Mouse (Mus musculus) MEL (cell line): ENCODE results near the gene Bud31. TPM values are rescaled to one million over a fixed set of nuclear protein-coding genes. Genes with fewer than 3 reads are reported as not detected.
A peak's percentile ranks its signal among the peaks of the same experiment; 100 is the strongest.

ENCODE experiments used
- DNase-seq: peaks from one replicate; pipeline ENCODE4 v3.0.0; 2011; ENCODE audit warnings: low read depth, low spot score
- H3K27ac ChIP-seq: 2 replicates; pipeline ENCODE4 v1.5.1; 2012; ENCODE audit warnings: low read depth, mild to moderate bottlenecking, control low read depth, low read length, moderate library complexity; ENCODE audit not compliant: control insufficient read depth
- H3K27me3 ChIP-seq, 2 experiments: fragments of 150-350 bp in 1 of 2; sonication (generic) in 1 of 2; 2 replicates each; pipeline ENCODE4 v1.6.1; 2012; ENCODE audit warnings: low read length in 2 of 2, mild to moderate bottlenecking in 2 of 2, improper control_type of control experiment in 1 of 2, moderate library complexity in 1 of 2; ENCODE audit not compliant: insufficient read depth in 2 of 2, control insufficient read depth in 1 of 2
- H3K36me3 ChIP-seq, 2 experiments: 2 replicates each; pipeline ENCODE4 v1.6.1; 2012 to 2014; ENCODE audit warnings: low read length in 2 of 2, improper control_type of control experiment in 1 of 2, inconsistent platforms in 1 of 2, mild to moderate bottlenecking in 1 of 2; ENCODE audit not compliant: insufficient read depth in 2 of 2, control insufficient read depth in 1 of 2
- H3K4me1 ChIP-seq, 2 experiments: fragments of 150-350 bp in 1 of 2; sonication (generic) in 1 of 2; 2 replicates each; pipeline ENCODE4 v1.6.1; 2012; ENCODE audit warnings: low read length in 2 of 2, improper control_type of control experiment in 1 of 2, mild to moderate bottlenecking in 1 of 2; ENCODE audit not compliant: insufficient read depth in 2 of 2, control insufficient read depth in 1 of 2
- H3K4me3 ChIP-seq, 2 experiments: fragments of 150-350 bp in 1 of 2; sonication (generic) in 1 of 2; 2 replicates each; pipeline ENCODE4 v1.5.1; 2012; ENCODE audit warnings: low read depth in 2 of 2, low read length in 2 of 2, mild to moderate bottlenecking in 2 of 2, moderate library complexity in 2 of 2, control low read depth in 1 of 2, improper control_type of control experiment in 1 of 2; ENCODE audit not compliant: control insufficient read depth in 1 of 2, insufficient read depth in 1 of 2
- H3K79me2 ChIP-seq: 2 replicates; pipeline ENCODE4 v1.6.1; 2012; ENCODE audit warnings: mild to moderate bottlenecking, low read length, moderate library complexity; ENCODE audit not compliant: control insufficient read depth, poor library complexity, insufficient read depth
- H3K9ac ChIP-seq: 2 replicates; pipeline ENCODE4 v1.6.1; 2012; ENCODE audit warnings: low read depth, mild to moderate bottlenecking, control low read depth, low read length, moderate library complexity; ENCODE audit not compliant: control insufficient read depth, poor library complexity, severe bottlenecking
- H3K9me3 ChIP-seq: fragments of 150-350 bp; sonication (generic); replicated peaks from 2 replicates; pipeline ENCODE4 v1.6.1; 2012; ENCODE audit warnings: mild to moderate bottlenecking, low read length, improper control_type of control experiment, moderate library complexity; ENCODE audit not compliant: insufficient read depth
- BHLHE40 ChIP-seq: IDR thresholded peaks from 2 replicates; pipeline ENCODE4 v1.6.1; 2012; ENCODE audit warnings: low read depth, mild to moderate bottlenecking, inconsistent platforms, low read length, improper control_type of control experiment, borderline replicate concordance
- CHD2 ChIP-seq: IDR thresholded peaks from 2 replicates; pipeline ENCODE4 v1.6.1; 2011; ENCODE audit warnings: low read length, improper control_type of control experiment
- CTCF ChIP-seq, 3 experiments: IDR thresholded peaks in 2 of 3; conservative IDR thresholded peaks in 1 of 3; 2 replicates each; pipeline ENCODE4 v1.5.1; 2011 to 2012; ENCODE audit warnings: low read length in 3 of 3, low read depth in 2 of 3, mild to moderate bottlenecking in 2 of 3, improper control_type of control experiment in 1 of 3, inconsistent platforms in 1 of 3, mixed read lengths in 1 of 3, moderate library complexity in 1 of 3; ENCODE audit not compliant: control insufficient read depth in 1 of 3, insufficient read depth in 1 of 3, poor library complexity in 1 of 3, severe bottlenecking in 1 of 3
- E2F4 ChIP-seq: IDR thresholded peaks from 2 replicates; pipeline ENCODE4 v1.6.1; 2011; ENCODE audit warnings: low read depth, low read length, improper control_type of control experiment, borderline replicate concordance
- ELF1 ChIP-seq: IDR thresholded peaks from 2 replicates; pipeline ENCODE4 v1.6.1; 2014; ENCODE audit warnings: low read depth, mild to moderate bottlenecking, inconsistent platforms, low read length, improper control_type of control experiment, moderate library complexity
- EP300 ChIP-seq, 2 experiments: IDR thresholded peaks; 2 replicates each; pipeline ENCODE4 v1.6.1; 2011; ENCODE audit warnings: improper control_type of control experiment in 2 of 2, low read length in 2 of 2, low read depth in 1 of 2, mild to moderate bottlenecking in 1 of 2
- GABPA ChIP-seq: IDR thresholded peaks from 2 replicates; pipeline ENCODE4 v1.6.1; 2012; ENCODE audit warnings: low read depth, mild to moderate bottlenecking, inconsistent platforms, low read length, improper control_type of control experiment, moderate library complexity
- GATA1 ChIP-seq: IDR thresholded peaks from 2 replicates; pipeline ENCODE4 v1.6.1; 2011; ENCODE audit warnings: low read depth, low read length, improper control_type of control experiment
- KAT2A ChIP-seq: conservative IDR thresholded peaks from 2 replicates; pipeline ENCODE4 v1.6.1; 2012; ENCODE audit warnings: low read depth, low read length, improper control_type of control experiment, inconsistent platforms
- MAX ChIP-seq: IDR thresholded peaks from 2 replicates; pipeline ENCODE4 v1.6.1; 2011; ENCODE audit warnings: low read length, improper control_type of control experiment
- MAZ ChIP-seq: IDR thresholded peaks from 2 replicates; pipeline ENCODE4 v1.6.1; 2012; ENCODE audit warnings: low read depth, mild to moderate bottlenecking, inconsistent platforms, low read length, improper control_type of control experiment
- MEF2A ChIP-seq: IDR thresholded peaks from 2 replicates; pipeline ENCODE4 v1.6.1; 2014; ENCODE audit warnings: low read depth, mild to moderate bottlenecking, inconsistent platforms, low read length, improper control_type of control experiment; ENCODE audit not compliant: poor library complexity, insufficient replicate concordance, severe bottlenecking; ENCODE audit errors: extremely low read depth
- MYB ChIP-seq: IDR thresholded peaks from 2 replicates; pipeline ENCODE4 v1.6.1; 2011; ENCODE audit warnings: mild to moderate bottlenecking, low read depth, low read length, improper control_type of control experiment
- MYC ChIP-seq: IDR thresholded peaks from 2 replicates; pipeline ENCODE4 v1.6.1; 2011; ENCODE audit warnings: low read depth, mild to moderate bottlenecking, low read length, improper control_type of control experiment, moderate library complexity
- NELFE ChIP-seq: IDR thresholded peaks from 2 replicates; pipeline ENCODE4 v1.6.1; 2011; ENCODE audit warnings: low read depth, low read length, improper control_type of control experiment
- NRF1 ChIP-seq: IDR thresholded peaks from 2 replicates; pipeline ENCODE4 v1.6.1; 2014; ENCODE audit warnings: low read depth, mild to moderate bottlenecking, inconsistent platforms, low read length, improper control_type of control experiment, moderate library complexity; ENCODE audit not compliant: poor library complexity, insufficient read depth, severe bottlenecking
- POLR2A ChIP-seq, 2 experiments: IDR thresholded peaks; 2 replicates each; pipeline ENCODE4 v1.6.1; 2011 to 2012; ENCODE audit warnings: low read length in 2 of 2, mild to moderate bottlenecking in 2 of 2, control low read depth in 1 of 2, improper control_type of control experiment in 1 of 2, low read depth in 1 of 2, moderate library complexity in 1 of 2; ENCODE audit not compliant: control insufficient read depth in 1 of 2, insufficient read depth in 1 of 2, poor library complexity in 1 of 2
- RAD21 ChIP-seq: IDR thresholded peaks from 2 replicates; pipeline ENCODE4 v1.6.1; 2011; ENCODE audit warnings: mild to moderate bottlenecking, low read depth, low read length, improper control_type of control experiment
- SMC3 ChIP-seq: IDR thresholded peaks from 2 replicates; pipeline ENCODE4 v1.6.1; 2011; ENCODE audit warnings: low read depth, low read length, improper control_type of control experiment
- TBP ChIP-seq: IDR thresholded peaks from 2 replicates; pipeline ENCODE4 v1.8.0; 2011; ENCODE audit warnings: low read depth, low read length, improper control_type of control experiment
- TCF12 ChIP-seq: IDR thresholded peaks from 2 replicates; pipeline ENCODE4 v1.6.1; 2014; ENCODE audit warnings: low read depth, mild to moderate bottlenecking, inconsistent platforms, low read length, improper control_type of control experiment, moderate library complexity
- UBTF ChIP-seq: IDR thresholded peaks from 2 replicates; pipeline ENCODE4 v1.6.1; 2012; ENCODE audit warnings: low read depth, mild to moderate bottlenecking, inconsistent platforms, low read length, improper control_type of control experiment, moderate library complexity, borderline replicate concordance; ENCODE audit not compliant: insufficient read depth
- USF1 ChIP-seq: IDR thresholded peaks from 2 replicates; pipeline ENCODE4 v1.6.1; 2014; ENCODE audit warnings: low read depth, mild to moderate bottlenecking, inconsistent platforms, low read length, improper control_type of control experiment, moderate library complexity
- USF2 ChIP-seq, 2 experiments: IDR thresholded peaks; 2 replicates each; pipeline ENCODE4 v1.6.1; 2011 to 2012; ENCODE audit warnings: improper control_type of control experiment in 2 of 2, low read length in 2 of 2, borderline replicate concordance in 1 of 2, inconsistent platforms in 1 of 2, low read depth in 1 of 2, mild to moderate bottlenecking in 1 of 2; ENCODE audit not compliant: insufficient read depth in 1 of 2
- ZC3H11A ChIP-seq: IDR thresholded peaks from 2 replicates; pipeline ENCODE4 v1.6.1; 2012; ENCODE audit warnings: low read depth, mild to moderate bottlenecking, inconsistent platforms, low read length, improper control_type of control experiment
- ZKSCAN1 ChIP-seq: IDR thresholded peaks from 2 replicates; pipeline ENCODE4 v1.6.1; 2012; ENCODE audit warnings: low read depth, mild to moderate bottlenecking, inconsistent platforms, low read length, improper control_type of control experiment, moderate library complexity
- ZNF384 ChIP-seq: IDR thresholded peaks from 2 replicates; pipeline ENCODE4 v1.6.1; 2012; ENCODE audit warnings: low read depth, mild to moderate bottlenecking, inconsistent platforms, low read length, improper control_type of control experiment
- polyA plus RNA-seq, 2 experiments: library from polyadenylated mRNA; stranded (reverse) in 1 of 2; unstranded in 1 of 2; fragments of >175 nt in 1 of 2; fragments of >200 nt in 1 of 2; gene quantifications; 2 replicates each; pipeline versions ENCODE4 v1.2.1 to v1.2.4; 2012; ENCODE audit warnings: low replicate concordance in 2 of 2, low read depth in 1 of 2; ENCODE audit not compliant: insufficient read length in 2 of 2, insufficient read depth in 1 of 2, missing spikeins in 1 of 2
- total RNA-seq: library from RNA; depleted of rRNA; stranded (reverse); fragments of 300-350 nt; gene quantifications from 2 replicates; pipeline ENCODE4 v1.2.3, GENCODE M21; 2012

The Bud31 gene
- total and polyA plus RNA-seq, 3 experiments, result 193 to 207 TPM; not detected in 1

GRCm38 (mm10) chr5:145119385-145119784, 20.8 kb upstream of the Bud31 start:
- peak; percentile 67 for DNase-seq
- H3K27ac ChIP-seq, result no peak overlapping the region
- peaks cover 55% of the 10 kb centered on the region for H3K79me2 ChIP-seq
- no peak overlapping the region for H3K9ac ChIP-seq
- H3K27me3 ChIP-seq, result no peaks in the 10 kb centered on the region
- H3K36me3 ChIP-seq, result peaks cover 3 to 13% of the 10 kb centered on the region in 2 experiments
- H3K4me1 ChIP-seq, result peaks cover 4 to 14% of the 10 kb centered on the region in 2 experiments; a peak in 3 of 4 replicates
- no peak overlapping the region for H3K4me3 ChIP-seq
- no peaks in the 10 kb centered on the region for H3K9me3 ChIP-seq
- TF ChIP-seq GABPA (no peak), TCF12 (no peak), SMC3 (peak; percentile 34; the same call in 1 of the 2 replicates), NRF1 (no peak), USF2 (IDR thresholded peaks at IDR 0.05; ENCODE audit: borderline replicate concordance in 1 of 2, insufficient read depth in 1 of 2, low read depth in 1 of 2, low read length in 2 of 2) (no peak), USF1 (peak; percentile 72), ELF1 (no peak), MAZ (no peak), RAD21 (no peak), EP300 (IDR thresholded peaks at IDR 0.05; ENCODE audit: low read depth in 1 of 2, low read length in 2 of 2) (no peak), BHLHE40 (no peak), TBP (no peak), POLR2A (IDR thresholded peaks at IDR 0.05; ENCODE audit: control insufficient read depth in 1 of 2, insufficient read depth in 1 of 2, low read depth in 1 of 2, low read length in 2 of 2, poor library complexity in 1 of 2) (no peak), ZNF384 (no peak), CTCF (IDR thresholded peaks at IDR 0.05 in 2 of 3, conservative IDR thresholded peaks at IDR 0.05 in 1 of 3; ENCODE audit: control insufficient read depth in 1 of 3, insufficient read depth in 1 of 3, low read depth in 2 of 3, low read length in 3 of 3, poor library complexity in 1 of 3, severe bottlenecking in 1 of 3) (peak; percentile 60 to 71 (median 61)), ZC3H11A (no peak), CHD2 (no peak), E2F4 (no peak), KAT2A (no peak), UBTF (no peak), MYB (no peak), ZKSCAN1 (no peak), GATA1 (no peak), MAX (0 out of 2 replicates have a peak, but pooled peaks have one; percentile 34), MYC (0 out of 2 replicates have a peak, but pooled peaks have one; percentile 53), MEF2A (no peak), NELFE (no peak)
